Mouse (Mus musculus): ENCODE measurements around the gene Tmem132c. TPM values are rescaled to one million over a fixed set of nuclear protein-coding genes. Genes with fewer than 3 reads are reported as not detected.

Gene Tmem132c
- polyA plus RNA-seq, 1 experiment: not detected

DNA sequence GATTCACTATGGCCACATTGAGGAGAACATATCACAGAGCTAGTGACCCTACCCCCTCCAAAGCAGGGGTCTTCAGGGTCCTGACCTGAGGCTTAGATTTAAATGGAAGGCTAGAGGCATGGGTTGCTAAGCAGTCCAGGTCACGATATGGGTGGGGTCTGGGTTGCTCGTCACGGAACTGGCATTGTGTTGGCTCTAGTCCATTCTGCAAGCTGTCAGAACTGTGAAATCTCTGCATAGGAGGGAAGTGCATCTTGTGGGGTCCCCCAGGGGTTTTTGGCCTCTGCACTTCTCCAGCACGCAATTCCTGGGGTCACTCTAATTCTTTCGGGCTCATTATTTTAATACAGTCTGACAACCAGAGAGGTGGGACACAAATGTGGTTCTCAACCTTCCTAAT, 55.9 kb downstream of the Tmem132c start:
- Histone ChIP-seq H3K36me3 (ENCODE audit: control insufficient read depth, insufficient read depth) (no peaks in the 10 kb centered on the region), H3K79me2 (ENCODE audit: control insufficient read depth, insufficient read depth) (no peaks in the 10 kb centered on the region), H3K27me3 (ENCODE audit: control insufficient read depth, insufficient read depth, insufficient read length) (no peaks in the 10 kb centered on the region), H3K4me2 (ENCODE audit: low read depth) (no peak overlapping the region), H3ac (ENCODE audit: control insufficient read depth, insufficient read length) (no peak overlapping the region), H3K4me3 (no peak overlapping the region)
- TF ChIP-seq USF1 (IDR thresholded peaks at IDR 0.05; ENCODE audit: low read depth) (no peak), CEBPB (IDR thresholded peaks at IDR 0.05; ENCODE audit: insufficient read depth, poor library complexity, severe bottlenecking) (no peak), TCF3 (IDR thresholded peaks at IDR 0.05; ENCODE audit: insufficient read length, low read depth) (no peak), POLR2A (IDR thresholded peaks at IDR 0.05; ENCODE audit: insufficient read length, low read depth) (no peak), MYOG (IDR thresholded peaks at IDR 0.05; ENCODE audit: control insufficient read depth in 1 of 3, insufficient read depth in 1 of 3, insufficient read length in 2 of 3, low read depth in 2 of 3) (no peak), TCF12 (IDR thresholded peaks at IDR 0.05; ENCODE audit: insufficient read depth, poor library complexity, severe bottlenecking) (no peak), MAX (IDR thresholded peaks at IDR 0.05; ENCODE audit: low read depth) (no peak), E2F4 (IDR thresholded peaks at IDR 0.05; ENCODE audit: insufficient read depth) (no peak), MYOD1 (IDR thresholded peaks at IDR 0.05; ENCODE audit: control insufficient read depth in 1 of 3, insufficient read length in 2 of 3, low read depth in 2 of 3) (no peak)

DNA sequence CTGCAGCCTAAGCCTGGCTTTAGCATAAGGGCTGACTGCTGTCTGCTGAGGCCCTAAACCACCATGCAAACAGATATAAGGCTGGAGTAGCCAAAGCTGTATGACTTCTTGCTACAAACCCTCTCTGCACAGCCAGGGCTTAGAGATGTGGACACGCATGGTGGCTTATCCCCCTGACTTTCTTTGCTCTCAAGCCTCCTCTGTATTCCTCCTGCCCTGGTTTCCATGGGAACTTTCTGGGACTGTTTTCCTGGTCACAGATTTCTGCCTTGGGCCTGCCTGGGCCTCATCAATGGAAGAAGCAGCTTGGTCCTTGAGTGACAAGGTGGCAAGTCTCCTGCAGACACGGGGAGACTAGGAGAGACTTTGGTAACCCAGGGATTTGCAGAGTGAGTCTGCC, 56.5 kb downstream of the Tmem132c start:
- H3K4me3 ChIP-seq: no peak overlapping the region
- no peaks in the 10 kb centered on the region for H3K36me3 ChIP-seq (ENCODE audit: control insufficient read depth, insufficient read depth)
- H3K27me3 ChIP-seq (ENCODE audit: control insufficient read depth, insufficient read depth, insufficient read length): no peaks in the 10 kb centered on the region
- H3ac ChIP-seq (ENCODE audit: control insufficient read depth, insufficient read length): no peak overlapping the region
- TF ChIP-seq TCF3 (IDR thresholded peaks at IDR 0.05; ENCODE audit: insufficient read length, low read depth) (no peak), MAX (IDR thresholded peaks at IDR 0.05; ENCODE audit: low read depth) (no peak), USF1 (IDR thresholded peaks at IDR 0.05; ENCODE audit: low read depth) (no peak), POLR2A (IDR thresholded peaks at IDR 0.05; ENCODE audit: insufficient read length, low read depth) (no peak), CEBPB (IDR thresholded peaks at IDR 0.05; ENCODE audit: insufficient read depth, poor library complexity, severe bottlenecking) (no peak), POLR2AphosphoS2 (IDR thresholded peaks at IDR 0.05; ENCODE audit: insufficient read length, low read depth) (no peak), TCF12 (IDR thresholded peaks at IDR 0.05; ENCODE audit: insufficient read depth, poor library complexity, severe bottlenecking) (no peak), REST (IDR thresholded peaks at IDR 0.05; ENCODE audit: insufficient read depth, insufficient read length) (no peak), SRF (IDR thresholded peaks at IDR 0.05; ENCODE audit: control insufficient read depth, insufficient read length, low read depth) (no peak), E2F4 (IDR thresholded peaks at IDR 0.05; ENCODE audit: insufficient read depth) (no peak), MYOG (IDR thresholded peaks at IDR 0.05; ENCODE audit: control insufficient read depth in 1 of 3, insufficient read depth in 1 of 3, insufficient read length in 2 of 3, low read depth in 2 of 3) (no peak), MYOD1 (IDR thresholded peaks at IDR 0.05; ENCODE audit: control insufficient read depth in 1 of 3, insufficient read length in 2 of 3, low read depth in 2 of 3) (no peak)
- no peak overlapping the region for H3K4me2 ChIP-seq (ENCODE audit: low read depth)
- H3K79me2 ChIP-seq (ENCODE audit: control insufficient read depth, insufficient read depth): no peaks in the 10 kb centered on the region

- H3ac ChIP-seq (ENCODE audit: control insufficient read depth, insufficient read length): no peak overlapping the region
- no peak overlapping the region for H3K4me3 ChIP-seq
- no peaks in the 10 kb centered on the region for H3K36me3 ChIP-seq (ENCODE audit: control insufficient read depth, insufficient read depth)
- no peak for TF ChIP-seq CEBPB (IDR thresholded peaks at IDR 0.05; ENCODE audit: insufficient read depth, poor library complexity, severe bottlenecking)
- no peak for TF ChIP-seq POLR2A (IDR thresholded peaks at IDR 0.05; ENCODE audit: insufficient read length, low read depth)
- TF ChIP-seq REST (IDR thresholded peaks at IDR 0.05; ENCODE audit: insufficient read depth, insufficient read length): no peak
- no peak for TF ChIP-seq POLR2AphosphoS2 (IDR thresholded peaks at IDR 0.05; ENCODE audit: insufficient read length, low read depth)
- TF ChIP-seq MYOG (IDR thresholded peaks at IDR 0.05; ENCODE audit: control insufficient read depth in 1 of 3, insufficient read depth in 1 of 3, insufficient read length in 2 of 3, low read depth in 2 of 3): no peak
- TF ChIP-seq USF1 (IDR thresholded peaks at IDR 0.05; ENCODE audit: low read depth): no peak
- no peak overlapping the region for H3K4me2 ChIP-seq (ENCODE audit: low read depth)
- H3K27me3 ChIP-seq (ENCODE audit: control insufficient read depth, insufficient read depth, insufficient read length): no peaks in the 10 kb centered on the region
- H3K79me2 ChIP-seq (ENCODE audit: control insufficient read depth, insufficient read depth): no peaks in the 10 kb centered on the region
These were observed 57.4 kb downstream of the Tmem132c start for GRCm38 (mm10) chr5:127299010-127299409.

GRCm38 (mm10) chr5:127300597-127301254, 59.1 kb downstream of the Tmem132c start:
- no peaks in the 10 kb centered on the region for H3K27me3 ChIP-seq (ENCODE audit: control insufficient read depth, insufficient read depth, insufficient read length)
- H3K79me2 ChIP-seq (ENCODE audit: control insufficient read depth, insufficient read depth): no peaks in the 10 kb centered on the region
- H3K4me2 ChIP-seq (ENCODE audit: low read depth): no peak overlapping the region
- H3K36me3 ChIP-seq (ENCODE audit: control insufficient read depth, insufficient read depth): no peaks in the 10 kb centered on the region
- TF ChIP-seq USF1 (IDR thresholded peaks at IDR 0.05; ENCODE audit: low read depth) (no peak), SRF (IDR thresholded peaks at IDR 0.05; ENCODE audit: control insufficient read depth, insufficient read length, low read depth) (no peak), TCF12 (IDR thresholded peaks at IDR 0.05; ENCODE audit: insufficient read depth, poor library complexity, severe bottlenecking) (no peak), MYOD1 (IDR thresholded peaks at IDR 0.05; ENCODE audit: control insufficient read depth in 1 of 3, insufficient read length in 2 of 3, low read depth in 2 of 3) (no peak), MAX (IDR thresholded peaks at IDR 0.05; ENCODE audit: low read depth) (no peak), CEBPB (IDR thresholded peaks at IDR 0.05; ENCODE audit: insufficient read depth, poor library complexity, severe bottlenecking) (no peak), REST (IDR thresholded peaks at IDR 0.05; ENCODE audit: insufficient read depth, insufficient read length) (no peak), MYOG (IDR thresholded peaks at IDR 0.05; ENCODE audit: control insufficient read depth in 1 of 3, insufficient read depth in 1 of 3, insufficient read length in 2 of 3, low read depth in 2 of 3) (no peak), E2F4 (IDR thresholded peaks at IDR 0.05; ENCODE audit: insufficient read depth) (no peak), POLR2AphosphoS2 (IDR thresholded peaks at IDR 0.05; ENCODE audit: insufficient read length, low read depth) (no peak)
- no peak overlapping the region for H3ac ChIP-seq (ENCODE audit: control insufficient read depth, insufficient read length)
- H3K4me3 ChIP-seq: no peak overlapping the region

DNA sequence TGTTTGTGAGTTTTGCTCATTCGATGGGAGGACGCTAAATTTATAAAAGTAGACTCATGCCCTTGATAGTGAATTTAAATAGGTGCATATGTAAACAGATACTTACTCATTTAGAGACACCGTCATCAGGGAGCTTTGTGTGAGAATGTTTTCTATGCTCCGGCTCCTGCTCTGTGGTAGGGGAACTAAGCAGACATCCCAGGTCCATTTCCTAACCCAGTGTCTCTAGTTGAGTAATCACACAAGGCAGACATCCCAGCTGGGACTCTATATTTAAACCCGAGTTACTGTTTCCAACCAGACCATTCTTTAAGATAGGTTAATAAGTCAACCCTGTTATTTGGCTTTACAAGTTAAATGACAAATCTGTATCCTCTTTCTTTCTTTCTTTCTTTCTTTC, 63.7 kb downstream of the Tmem132c start:
- TF ChIP-seq E2F4 (IDR thresholded peaks at IDR 0.05; ENCODE audit: insufficient read depth) (no peak), POLR2AphosphoS2 (IDR thresholded peaks at IDR 0.05; ENCODE audit: insufficient read length, low read depth) (no peak), CEBPB (IDR thresholded peaks at IDR 0.05; ENCODE audit: insufficient read depth, poor library complexity, severe bottlenecking) (no peak), SRF (IDR thresholded peaks at IDR 0.05; ENCODE audit: control insufficient read depth, insufficient read length, low read depth) (no peak), TCF12 (IDR thresholded peaks at IDR 0.05; ENCODE audit: insufficient read depth, poor library complexity, severe bottlenecking) (no peak), MYOD1 (IDR thresholded peaks at IDR 0.05; ENCODE audit: control insufficient read depth in 1 of 3, insufficient read length in 2 of 3, low read depth in 2 of 3) (no peak), REST (IDR thresholded peaks at IDR 0.05; ENCODE audit: insufficient read depth, insufficient read length) (no peak)
- no peak overlapping the region for H3ac ChIP-seq (ENCODE audit: control insufficient read depth, insufficient read length)

More for the DNA sequence above, 63.7 kb downstream of the Tmem132c start:
- H3K79me2 ChIP-seq (ENCODE audit: control insufficient read depth, insufficient read depth): no peaks in the 10 kb centered on the region
- no peak overlapping the region for H3K4me3 ChIP-seq
- H3K27me3 ChIP-seq (ENCODE audit: control insufficient read depth, insufficient read depth, insufficient read length): no peaks in the 10 kb centered on the region
- H3K4me2 ChIP-seq (ENCODE audit: low read depth): no peak overlapping the region
- H3K36me3 ChIP-seq (ENCODE audit: control insufficient read depth, insufficient read depth): no peaks in the 10 kb centered on the region

Data from myocyte (in vitro differentiated cells).